Mouse (Mus musculus): ENCODE data around the gene Zfp213.

- no peak for TF ChIP-seq POLR2A (IDR thresholded peaks at IDR 0.05; ENCODE audit: borderline replicate concordance, control insufficient read depth, low read depth, low read length)
- peak; percentile 34; the same call in 1 of the 2 replicates for TF ChIP-seq CTCF (IDR thresholded peaks at IDR 0.05; ENCODE audit: control insufficient read depth, insufficient read depth, low read length)
Observed at GRCm38 (mm10) chr17:23566787-23567186, 2.7 kb upstream of the Zfp213 start.
